In genomic region chr14:39473771-39474211, GRCm38 (mm10) we compare ENCODE assay signal across 7 mouse cellular contexts. TPM values are rescaled to one million over a fixed set of nuclear protein-coding genes. Genes with fewer than 3 reads are reported as not detected.
DNase-seq lines count a peak whose midpoint lies in the region; ATAC-seq and TF ChIP-seq lines count a peak whose summit lies in the region.

No protein-coding gene starts in this region.

- H3K4me3 ChIP-seq in ES-E14 (ENCODE audit: insufficient read depth in 1 of 2, low read depth in 1 of 2, low read length in 2 of 2, poor library complexity in 1 of 2, severe bottlenecking in 1 of 2), result peak overlapping the region; percentile 50 to 62; a peak in 3 of 4 replicates
- H3K4me3 ChIP-seq in forebrain, embryonic 12.5 days (replicated peaks), result peak overlapping the region; percentile 70

- peaks cover 48% of the 10 kb centered on the region for H3K27me3 ChIP-seq in forebrain, embryonic 12.5 days

- no peaks in the 10 kb centered on the region for H3K9me3 ChIP-seq in ES-E14 (ENCODE audit: control insufficient read depth, insufficient read depth, low read depth, low read length)
- no peaks in the 10 kb centered on the region for H3K9me3 ChIP-seq in forebrain, embryonic 12.5 days

- no peak for DNase-seq in ES-E14 (ENCODE audit: low read depth, low spot score)
- peak; percentile 81 for DNase-seq in brain, adult 2 months (ENCODE audit: low read depth, low spot score)
- DNase-seq in layer of hippocampus, postnatal 25 days (ENCODE audit: extremely low spot score in 1 of 2, low spot score in 1 of 2), result peak; percentile 55 to 62
- peak; percentile 55 for DNase-seq in neural tube, embryonic 10.5 days (ENCODE audit: extremely low spot score, low spot score)
- DNase-seq in thymus, postnatal 25 days, result no peak
- DNase-seq in ovary, postnatal 36 days (ENCODE audit: low spot score), result no peak

- no peaks in the 10 kb centered on the region for H3K36me3 ChIP-seq in ES-E14 (ENCODE audit: control insufficient read depth, insufficient read depth, low read length, poor library complexity, severe bottlenecking)
- no peaks in the 10 kb centered on the region for H3K36me3 ChIP-seq in forebrain, embryonic 12.5 days (replicated peaks)

- no peak overlapping the region for H3K27ac ChIP-seq in ES-E14 (ENCODE audit: insufficient read depth, low read depth, low read length, poor library complexity, severe bottlenecking)
- H3K27ac ChIP-seq in forebrain, embryonic 12.5 days, result peak overlapping the region; percentile 74; the same call in 1 of the 2 replicates

- no peak overlapping the region for H3K9ac ChIP-seq in ES-E14 (ENCODE audit: insufficient read depth, low read depth, low read length, poor library complexity, severe bottlenecking)
- H3K9ac ChIP-seq in forebrain, embryonic 12.5 days, result peak overlapping the region; percentile 71

- ATAC-seq in forebrain, embryonic 12.5 days (ENCODE audit: low FRiP score), result peak; percentile 37

- under 1% methylated on average over 27 of the region's 27 CpGs for WGBS in forebrain, embryonic 12.5 days

- peak overlapping the region; percentile 86 for H3K4me2 ChIP-seq in forebrain, embryonic 12.5 days

- in situ Hi-C loops in ES-E14 (cut with MboI; ENCODE audit: low sequenced_read_pairs in 2 of 2, unreplicated experiment in 2 of 2), result no loop called here

- peaks cover 0 to 3% of the 10 kb centered on the region in 2 experiments; a peak in 1 of 4 replicates for H3K4me1 ChIP-seq in ES-E14 (ENCODE audit: control insufficient read depth in 2 of 2, insufficient read depth in 2 of 2, low read length in 2 of 2, poor library complexity in 1 of 2)
- peaks cover 12% of the 10 kb centered on the region for H3K4me1 ChIP-seq in forebrain, embryonic 12.5 days

TF ChIP-seq in ES-E14, 5 proteins besides CTCF, POLR2A, EP300 and RAD21:
- TF ChIP-seq ZNF384 (IDR thresholded peaks at IDR 0.05; ENCODE audit: low read depth, low read length), result no peak
- TF ChIP-seq MAFK (IDR thresholded peaks at IDR 0.05; ENCODE audit: insufficient read depth, low read depth, low read length), result no peak
- TF ChIP-seq CHD2 (IDR thresholded peaks at IDR 0.05; ENCODE audit: low read depth, low read length), result no peak
- TF ChIP-seq HCFC1 (IDR thresholded peaks at IDR 0.05; ENCODE audit: borderline replicate concordance, insufficient read depth, low read length), result no peak
- TF ChIP-seq ZC3H11A (IDR thresholded peaks at IDR 0.05; ENCODE audit: borderline replicate concordance, low read depth, low read length), result no peak

RNA-seq across cellular contexts. Expression of gene Nrg3, which starts 0.9 kb away (rescaled TPM):
- not detected in 2 replicates for total RNA-seq in ES-E14 (2012; rRNA removed)
- polyA plus RNA-seq in forebrain, embryonic 12.5 days (2016; fragmentation: Nextera tagmentation; extraction: Ambion mirVana), result 2.7 and 3.7 TPM in 2 replicates
- 10 to 100 TPM; 56.9 to 74.8 TPM for total RNA-seq in layer of hippocampus, postnatal 25 days (2021)

Comparison
In these comparisons a context has a peak if more than half of its experiments do, and no peak if none do; other contexts are left out.
1. DNase-seq: peak in brain, adult 2 months (single experiment), layer of hippocampus, postnatal 25 days (2 of 2) and neural tube, embryonic 10.5 days (single experiment); none in ES-E14 (single experiment), thymus, postnatal 25 days (single experiment) and ovary, postnatal 36 days (single experiment).
2. RNA of gene Nrg3, which starts 0.9 kb away (total RNA-seq): 56.9 to 74.8 TPM in layer of hippocampus, postnatal 25 days; not detected in ES-E14; every median in the first group is over 10 times any median in the second.